35 mouse cellular contexts compared by ENCODE assay signal in the genomic region with DNA sequence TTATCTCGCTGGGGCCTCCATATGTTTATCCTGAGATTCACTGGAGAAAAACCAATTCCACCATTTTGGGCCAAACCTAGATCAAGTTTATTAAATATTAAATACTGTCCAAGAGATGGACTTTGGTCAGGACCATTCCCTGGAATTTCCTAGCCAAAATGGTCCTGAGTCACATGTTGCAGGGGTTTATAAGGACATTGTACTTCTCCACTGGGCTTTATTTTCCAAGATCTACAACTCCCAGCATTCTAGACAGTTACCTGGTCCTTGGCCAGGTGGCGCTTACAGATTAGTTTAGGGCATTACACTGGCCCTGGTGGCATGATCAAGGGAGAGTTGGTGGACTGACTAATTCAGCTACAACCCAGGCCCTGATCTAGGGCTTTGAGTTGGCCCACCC. TPM values are rescaled to one million over a fixed set of nuclear protein-coding genes. Genes with fewer than 3 reads are reported as not detected.
"Had no signal": no experiment of that assay in that cellular context is flagged by ENCODE, and none has a peak within 500 bp of the region (broad histone marks: within the 10 kb centered on the region; RNA-seq: fewer than 3 reads in every experiment).

No protein-coding gene starts in this region.

- H3K27me3 ChIP-seq: embryonic facial prominence, embryonic 12.5 days; embryonic facial prominence, embryonic 13.5 days; embryonic facial prominence, embryonic 15.5 days; forebrain, embryonic 12.5 days; forebrain, embryonic 13.5 days; forebrain, embryonic 15.5 days had no signal

- ATAC-seq: forebrain, embryonic 13.5 days; forebrain, embryonic 14.5 days; forebrain, embryonic 15.5 days; forebrain, embryonic 16.5 days; forebrain, postnatal 0 days had no signal

- H3K4me3 ChIP-seq: embryonic facial prominence, embryonic 10.5 days; embryonic facial prominence, embryonic 12.5 days; embryonic facial prominence, embryonic 13.5 days; embryonic facial prominence, embryonic 15.5 days; erythroblast, embryonic 14.5 days; forebrain, embryonic 10.5 days; forebrain, embryonic 12.5 days; forebrain, embryonic 13.5 days; forebrain, embryonic 15.5 days; gastrocnemius, adult 2 months had no signal

- H3K9me3 ChIP-seq: embryonic facial prominence, embryonic 10.5 days; embryonic facial prominence, embryonic 12.5 days; embryonic facial prominence, embryonic 13.5 days; embryonic facial prominence, embryonic 15.5 days; forebrain, embryonic 10.5 days; forebrain, embryonic 12.5 days; forebrain, embryonic 13.5 days; forebrain, embryonic 15.5 days had no signal

- DNase-seq: cerebellum, adult 18-20 months; cerebellum, adult 2 months; cerebellum, adult 8-10 months; cerebellum, adult 9-10 months; cerebellum, adult 9-11 months; cerebellum, postnatal 10 days; cerebellum, postnatal 14 days; cerebellum, postnatal 25 days; cerebellum, postnatal 36 days; embryo, embryonic 11 days; forebrain, postnatal 0 days; gastrocnemius, adult 2 months; gastrocnemius, postnatal 10 days; gastrocnemius, postnatal 14 days; gastrocnemius, postnatal 25 days; gastrocnemius, postnatal 36 days; heart, adult 18-20 months had no signal

- H3K4me2 ChIP-seq: embryonic facial prominence, embryonic 12.5 days; embryonic facial prominence, embryonic 13.5 days; embryonic facial prominence, embryonic 15.5 days; forebrain, embryonic 12.5 days; forebrain, embryonic 13.5 days; forebrain, embryonic 15.5 days had no signal

- H3K4me1 ChIP-seq: forebrain, embryonic 15.5 days had no signal

- H3K9ac ChIP-seq: embryonic facial prominence, embryonic 12.5 days; embryonic facial prominence, embryonic 13.5 days; embryonic facial prominence, embryonic 15.5 days; forebrain, embryonic 12.5 days; forebrain, embryonic 13.5 days; forebrain, embryonic 15.5 days; forebrain, postnatal 0 days had no signal

- H3K36me3 ChIP-seq: embryonic facial prominence, embryonic 10.5 days; embryonic facial prominence, embryonic 12.5 days; embryonic facial prominence, embryonic 13.5 days; embryonic facial prominence, embryonic 15.5 days; forebrain, embryonic 10.5 days; forebrain, embryonic 12.5 days; forebrain, embryonic 15.5 days had no signal

- H3K27ac ChIP-seq: embryonic facial prominence, embryonic 10.5 days; embryonic facial prominence, embryonic 12.5 days; embryonic facial prominence, embryonic 13.5 days; embryonic facial prominence, embryonic 15.5 days; forebrain, embryonic 10.5 days; forebrain, embryonic 12.5 days; forebrain, embryonic 13.5 days; forebrain, embryonic 15.5 days had no signal

RNA-seq across cellular contexts. Expression of a gene that starts 28.3 kb away (rescaled TPM):
- polyA plus RNA-seq: erythroblast, embryonic 14.5 days had no signal

RNA-seq across cellular contexts. Expression of a gene that starts 47.1 kb away (rescaled TPM):
- total RNA-seq: common myeloid progenitor, adult 5-6 weeks; forebrain, postnatal 0 days; gastrocnemius, adult 18-20 months; gastrocnemius, adult 2 months; gastrocnemius, adult 8-10 months; gastrocnemius, postnatal 10 days; gastrocnemius, postnatal 14 days; gastrocnemius, postnatal 25 days; gastrocnemius, postnatal 36 days; gastrocnemius, postnatal 4 days; granulocyte monocyte progenitor cell, adult 5-6 weeks; heart, adult 18-20 months had no signal
- polyA plus RNA-seq: embryonic facial prominence, embryonic 10.5 days; embryonic facial prominence, embryonic 11.5 days; embryonic facial prominence, embryonic 12.5 days; embryonic facial prominence, embryonic 13.5 days; erythroblast, embryonic 14.5 days; forebrain, embryonic 10.5 days; forebrain, embryonic 11.5 days; forebrain, embryonic 12.5 days; forebrain, embryonic 13.5 days; forebrain, embryonic 14.5 days; forebrain, embryonic 15.5 days; forebrain, embryonic 16.5 days; forebrain, postnatal 0 days had no signal
